Mouse (Mus musculus): ENCODE measurements around the gene Map2k5.

GRCm38 (mm10) chr9:63377270-63378142 is at the start of gene Map2k5:
- peak; percentile 67 for TF ChIP-seq POLR2A (IDR thresholded peaks at IDR 0.05; ENCODE audit: insufficient read depth, low read depth, low read length)
- no peak for TF ChIP-seq CTCF (IDR thresholded peaks at IDR 0.05; ENCODE audit: insufficient read depth, low read depth, low read length)

Data from olfactory bulb, adult 2 months (tissue).